Mouse (Mus musculus): Measurements from ENCODE around the gene Atrnl1.
"Not testable (repeated sequence)": the region's sequence is repeated elsewhere in the genome, so short reads cannot be mapped to it uniquely, and the experiment has no call there.

DNA sequence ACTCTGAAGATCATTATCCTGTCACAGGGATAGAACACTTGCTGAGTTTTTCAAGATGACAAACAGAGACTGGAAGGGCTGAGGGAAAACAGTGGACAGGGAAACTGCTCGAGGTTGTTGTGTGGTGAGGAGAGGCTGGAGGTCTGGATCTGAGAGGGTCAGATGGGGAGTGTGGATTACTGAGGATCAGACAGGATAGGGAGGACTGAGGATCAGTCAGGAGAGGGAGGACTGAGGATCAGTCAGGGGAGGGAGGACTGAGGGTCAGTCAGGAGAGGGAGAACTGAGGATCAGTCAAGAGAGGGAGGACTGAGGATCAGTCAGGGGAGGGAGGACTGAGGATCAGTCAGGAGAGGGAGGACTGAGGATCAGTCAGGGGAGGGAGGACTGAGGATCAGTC is 269.0 kb downstream of the Atrnl1 start:
- TF ChIP-seq POLR2A (IDR thresholded peaks at IDR 0.05; ENCODE audit: low read depth, low read length); CTCF (IDR thresholded peaks at IDR 0.05; ENCODE audit: extremely low read depth, insufficient read length, insufficient replicate concordance, low read depth, low read length): not testable (repeated sequence)

Data from small intestine, adult 2 months (tissue).